ENCODE assay signal across 27 mouse cellular contexts in genomic region chr7:133703906-133704305, GRCm38 (mm10). TPM values are rescaled to one million over a fixed set of nuclear protein-coding genes. Genes with fewer than 3 reads are reported as not detected.
DNase-seq lines count a peak whose midpoint lies in the region; ATAC-seq and TF ChIP-seq lines count a peak whose summit lies in the region.
"Had no signal": no experiment of that assay in that cellular context is flagged by ENCODE, and none has a peak within 500 bp of the region (broad histone marks: within the 10 kb centered on the region; RNA-seq: fewer than 3 reads in every experiment).

No protein-coding gene starts in this region.

- H3K4me1 ChIP-seq in E14TG2a.4 (replicated peaks; ENCODE audit: low read depth, low read length), result peaks cover 25% of the 10 kb centered on the region
- peaks cover 41 to 45% of the 10 kb centered on the region in 2 experiments for H3K4me1 ChIP-seq in liver, embryonic 14.5 days (replicated peaks; ENCODE audit: control insufficient read depth in 2 of 2, insufficient read depth in 2 of 2, low read length in 1 of 2)
- H3K4me1 ChIP-seq in hindbrain, embryonic 12.5 days, result peaks cover 4% of the 10 kb centered on the region

- no peaks in the 10 kb centered on the region for H3K9me3 ChIP-seq in E14TG2a.4 (ENCODE audit: low read length)
- H3K9me3 ChIP-seq in liver, embryonic 14.5 days (ENCODE audit: control insufficient read depth, low read length), result no peaks in the 10 kb centered on the region
- H3K9me3 ChIP-seq in hindbrain, embryonic 12.5 days (replicated peaks), result no peaks in the 10 kb centered on the region
- H3K9me3 ChIP-seq: embryonic facial prominence, embryonic 15.5 days; forebrain, embryonic 12.5 days; heart, embryonic 15.5 days; intestine, embryonic 15.5 days had no signal

- DNase-seq in ES-CJ7 (ENCODE audit: low read depth, low spot score) (peak; percentile 75), ZHBTc4 (ENCODE audit: low read depth, low spot score) (peak; percentile 72)
- no peak for DNase-seq in liver, embryonic 14.5 days (ENCODE audit: low read depth in 3 of 3, low spot score in 3 of 3)
- DNase-seq in layer of hippocampus, adult 18-20 months (ENCODE audit: low spot score in 2 of 2), result no peak
- no peak for DNase-seq in thymus, postnatal 36 days
- DNase-seq: adrenal gland, postnatal 25 days; cerebellum, adult 18-20 months; cerebellum, postnatal 14 days; embryo, embryonic 11 days; gastrocnemius, postnatal 14 days; heart, adult 2 months; heart, postnatal 14 days had no signal

- no peak overlapping the region for H3K9ac ChIP-seq in liver, embryonic 14.5 days (replicated peaks)
- H3K9ac ChIP-seq in hindbrain, embryonic 12.5 days, result no peak overlapping the region
- H3K9ac ChIP-seq: embryonic facial prominence, embryonic 15.5 days; forebrain, embryonic 12.5 days; heart, embryonic 15.5 days; hindbrain, embryonic 14.5 days; intestine, embryonic 15.5 days had no signal

- WGBS in liver, embryonic 14.5 days (ENCODE audit: insufficient replicate concordance), result 88% methylated on average over 7 of the region's 7 CpGs
- 94% methylated on average over 7 of the region's 7 CpGs for WGBS in hindbrain, embryonic 12.5 days

- H3K4me2 ChIP-seq in liver, embryonic 14.5 days (ENCODE audit: low read depth), result peak overlapping the region; percentile 24
- H3K4me2 ChIP-seq in hindbrain, embryonic 12.5 days (replicated peaks), result no peak overlapping the region
- H3K4me2 ChIP-seq: embryonic facial prominence, embryonic 15.5 days; forebrain, embryonic 12.5 days; heart, embryonic 11.5 days; heart, embryonic 15.5 days; hindbrain, embryonic 14.5 days; intestine, embryonic 15.5 days had no signal

- peak overlapping the region; percentile 50 for H3K27ac ChIP-seq in liver, embryonic 14.5 days
- H3K27ac ChIP-seq in hindbrain, embryonic 12.5 days, result no peak overlapping the region
- H3K27ac ChIP-seq: embryonic facial prominence, embryonic 15.5 days; forebrain, embryonic 12.5 days; heart, adult 2 months; heart, embryonic 15.5 days; hindbrain, embryonic 14.5 days; intestine, embryonic 15.5 days had no signal

- TF ChIP-seq EP300 in liver, embryonic 14.5 days (IDR thresholded peaks at IDR 0.05; ENCODE audit: low read depth), result no peak

- H3K36me3 ChIP-seq in E14TG2a.4 (ENCODE audit: insufficient read depth, low read length), result no peaks in the 10 kb centered on the region
- H3K36me3 ChIP-seq in liver, embryonic 14.5 days (replicated peaks; ENCODE audit: control insufficient read depth, insufficient read depth, low read depth), result peaks cover 29% of the 10 kb centered on the region
- peaks cover 5% of the 10 kb centered on the region for H3K36me3 ChIP-seq in hindbrain, embryonic 12.5 days
- H3K36me3 ChIP-seq: heart, embryonic 15.5 days; intestine, embryonic 15.5 days had no signal

- H3K27me3 ChIP-seq in E14TG2a.4 (ENCODE audit: insufficient read depth, low read length), result no peaks in the 10 kb centered on the region
- no peaks in the 10 kb centered on the region for H3K27me3 ChIP-seq in liver, embryonic 14.5 days (ENCODE audit: control insufficient read depth, insufficient read depth, low read length)
- no peaks in the 10 kb centered on the region for H3K27me3 ChIP-seq in hindbrain, embryonic 12.5 days
- H3K27me3 ChIP-seq: embryonic facial prominence, embryonic 15.5 days; forebrain, embryonic 12.5 days; heart, embryonic 15.5 days; intestine, embryonic 15.5 days had no signal

- no peak for ATAC-seq in liver, embryonic 14.5 days (ENCODE audit: insufficient read depth)
- ATAC-seq in hindbrain, embryonic 12.5 days (ENCODE audit: low FRiP score), result no peak
- ATAC-seq: activated CD4-positive, CD25-positive, alpha-beta regulatory T cell, adult 4 months; CD4-positive, CD25-positive, alpha-beta regulatory T cell, adult 4 months; forebrain, embryonic 16.5 days; intestine, embryonic 15.5 days had no signal

- TF ChIP-seq CTCF in E14TG2a.4 (conservative IDR thresholded peaks at IDR 0.05; ENCODE audit: low read length), result no peak
- TF ChIP-seq CTCF in liver, embryonic 14.5 days (IDR thresholded peaks at IDR 0.05; ENCODE audit: low read depth), result no peak

- H3K4me3 ChIP-seq in E14TG2a.4 (replicated peaks; ENCODE audit: low read length), result peak overlapping the region; percentile 43; the same call in 1 of the 2 replicates
- H3K4me3 ChIP-seq in liver, embryonic 14.5 days (ENCODE audit: insufficient read depth in 1 of 2, low read depth in 2 of 2, low read length in 2 of 2), result no peak overlapping the region
- no peak overlapping the region for H3K4me3 ChIP-seq in hindbrain, embryonic 12.5 days
- H3K4me3 ChIP-seq: embryonic facial prominence, embryonic 15.5 days; forebrain, embryonic 12.5 days; heart, adult 2 months; heart, embryonic 15.5 days; intestine, embryonic 15.5 days had no signal

RNA-seq across cellular contexts. Expression of gene Bccip, which starts 5.2 kb away (rescaled TPM):
- polyA plus RNA-seq in liver, embryonic 14.5 days (2012; rRNA removed), result 35.0 and 55.4 TPM in 2 replicates
- polyA plus RNA-seq in liver, embryonic 14.5 days (2014; fragmentation: Nextera tagmentation; extraction: Ambion mirVana), result 78.5 and 87.7 TPM in 2 replicates
- polyA plus RNA-seq in hindbrain, embryonic 12.5 days (2016; fragmentation: Nextera tagmentation; extraction: Ambion mirVana), result 136 and 143 TPM in 2 replicates
- 10 to 100 TPM; 64.7 to 67.8 TPM for total RNA-seq in layer of hippocampus, adult 18-20 months (2021)

RNA-seq across cellular contexts. Expression of gene Uros, which starts 6.0 kb away (rescaled TPM):
- polyA plus RNA-seq in liver, embryonic 14.5 days (2012; rRNA removed), result 162 and 175 TPM in 2 replicates
- polyA plus RNA-seq in liver, embryonic 14.5 days (2014; fragmentation: Nextera tagmentation; extraction: Ambion mirVana), result 184 and 195 TPM in 2 replicates
- polyA plus RNA-seq in hindbrain, embryonic 12.5 days (2016; fragmentation: Nextera tagmentation; extraction: Ambion mirVana), result 37.4 and 45.1 TPM in 2 replicates
- 10 to 100 TPM; 18.4 to 19.1 TPM for total RNA-seq in layer of hippocampus, adult 18-20 months (2021)

RNA-seq across cellular contexts. Expression of gene Mmp21, which starts 24.0 kb away (rescaled TPM):
- 0.04 and 0.08 TPM in 2 replicates for polyA plus RNA-seq in liver, embryonic 14.5 days (2012; rRNA removed)
- not detected in 2 replicates for polyA plus RNA-seq in liver, embryonic 14.5 days (2014; fragmentation: Nextera tagmentation; extraction: Ambion mirVana)
- polyA plus RNA-seq in hindbrain, embryonic 12.5 days (2016; fragmentation: Nextera tagmentation; extraction: Ambion mirVana), result 0.25 TPM in 1 of 2 replicates, not detected in the other
- total RNA-seq in layer of hippocampus, adult 18-20 months (2021), result under 1 TPM; 0.20 to 0.25 TPM
- total RNA-seq: adrenal gland, adult 18-20 months; adrenal gland, postnatal 25 days; common myeloid progenitor, adult 5-6 weeks; gastrocnemius, postnatal 14 days; heart, adult 2 months; heart, postnatal 14 days; hematopoietic stem cell, adult 5-6 weeks had no signal
- polyA plus RNA-seq: forebrain, embryonic 12.5 days; gonadal fat pad, adult 2 months; heart, adult 2 months; heart, embryonic 15.5 days; intestine, embryonic 15.5 days had no signal

Comparison
In these comparisons a context has a peak if more than half of its experiments do, and no peak if none do; other contexts are left out.
1. DNase-seq: peak in ES-CJ7 (single experiment) and ZHBTc4 (single experiment); none in liver, embryonic 14.5 days (0 of 3), layer of hippocampus, adult 18-20 months (0 of 2) and thymus, postnatal 36 days (0 of 2).